Mouse (Mus musculus): ENCODE measurements around the gene Fgf2.

DNA sequence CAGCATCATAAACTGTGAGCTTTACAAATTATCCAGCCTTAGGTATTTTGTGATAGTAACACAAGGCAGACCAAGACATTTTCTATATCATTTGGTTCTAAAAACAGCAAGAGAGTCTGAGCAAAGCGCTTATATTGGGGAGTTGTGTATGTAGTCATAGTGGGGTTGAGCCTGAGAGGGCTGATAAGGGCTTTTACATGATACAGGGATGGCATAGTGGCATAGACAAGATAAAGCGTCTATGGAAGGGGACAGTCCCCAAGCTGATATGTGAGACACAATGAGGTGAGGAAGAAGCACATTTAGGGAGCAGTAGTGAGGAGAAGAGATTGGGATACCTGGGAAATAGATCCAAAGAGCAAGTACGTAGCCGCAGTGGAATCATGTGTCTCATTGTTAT, 14.1 kb upstream of the Fgf2 start:
- TF ChIP-seq POLR2A (IDR thresholded peaks at IDR 0.05; ENCODE audit: low read depth, low read length) (no peak), CTCF (IDR thresholded peaks at IDR 0.05; ENCODE audit: extremely low read depth, insufficient read length, insufficient replicate concordance, low read depth, low read length) (no peak)

All from small intestine, adult 2 months (tissue).